Mouse (Mus musculus) ES-CJ7 (cell line): ENCODE measurements around the gene Btbd2.

ENCODE experiments used
- DNase-seq: peaks from one replicate; pipeline ENCODE4 v3.0.0; 2011; ENCODE audit warnings: low read depth, low spot score

Btbd2 gene

DNA sequence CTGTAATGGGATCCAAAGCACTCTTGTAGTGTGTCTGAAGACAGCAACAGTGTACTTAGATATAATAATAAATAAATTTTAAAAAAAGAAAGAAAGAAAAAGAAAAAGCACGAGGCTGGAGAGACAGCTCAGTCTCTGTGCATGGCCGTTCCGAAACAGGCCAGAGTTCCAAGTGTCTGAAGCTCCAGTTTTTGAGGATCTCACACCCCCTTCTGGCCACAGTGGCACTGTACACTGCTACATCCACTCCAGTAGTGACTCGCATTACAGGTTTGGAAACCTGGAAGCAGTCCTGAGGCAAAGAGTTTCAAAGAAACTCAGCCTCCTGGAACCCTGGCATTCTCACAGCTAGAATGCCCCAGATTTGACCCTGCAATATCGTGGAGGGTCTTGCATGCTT lies 31.0 kb upstream of the Btbd2 start:
- DNase-seq = peak; percentile 78

DNA sequence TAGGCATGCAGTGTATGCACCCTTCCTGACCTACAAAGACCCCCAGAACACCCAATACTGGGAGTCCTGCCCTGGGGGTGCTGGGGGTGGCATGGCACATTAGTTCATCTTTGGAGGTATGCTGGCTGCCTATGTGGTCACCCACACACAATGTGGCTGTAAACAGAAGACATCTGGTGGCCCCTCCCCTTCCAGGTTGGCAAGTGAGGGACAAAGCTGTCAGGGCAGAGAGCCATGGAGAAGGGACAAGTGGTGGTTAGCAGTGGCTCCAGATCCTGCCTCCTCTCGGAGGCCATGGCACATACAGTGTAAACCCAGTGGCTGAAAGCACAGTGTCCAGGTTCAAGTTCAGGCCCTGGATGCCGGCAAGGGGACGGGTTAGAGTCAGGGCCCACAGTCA lies 29.7 kb upstream of the Btbd2 start:
- DNase-seq = no peak

DNA sequence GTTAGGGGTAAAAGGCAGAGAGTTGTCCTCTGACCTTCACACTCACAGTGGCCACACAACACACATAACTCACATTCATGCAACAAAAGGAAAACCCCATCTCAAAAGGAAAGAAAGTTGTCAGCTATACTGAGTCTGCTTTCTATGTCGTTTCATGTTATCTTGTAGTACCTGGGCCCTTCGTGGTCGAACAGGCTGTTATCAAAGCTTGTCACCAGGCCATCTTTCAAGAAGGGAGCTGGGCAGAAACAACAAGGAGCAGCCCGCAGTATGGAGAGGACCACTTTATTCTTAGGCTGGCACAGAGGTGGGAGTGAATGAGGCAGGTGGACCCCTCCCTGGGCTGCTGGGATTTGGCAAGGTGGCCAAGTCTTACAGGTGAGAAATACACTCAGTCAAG lies 28.1 kb upstream of the Btbd2 start:
- no peak for DNase-seq

DNA sequence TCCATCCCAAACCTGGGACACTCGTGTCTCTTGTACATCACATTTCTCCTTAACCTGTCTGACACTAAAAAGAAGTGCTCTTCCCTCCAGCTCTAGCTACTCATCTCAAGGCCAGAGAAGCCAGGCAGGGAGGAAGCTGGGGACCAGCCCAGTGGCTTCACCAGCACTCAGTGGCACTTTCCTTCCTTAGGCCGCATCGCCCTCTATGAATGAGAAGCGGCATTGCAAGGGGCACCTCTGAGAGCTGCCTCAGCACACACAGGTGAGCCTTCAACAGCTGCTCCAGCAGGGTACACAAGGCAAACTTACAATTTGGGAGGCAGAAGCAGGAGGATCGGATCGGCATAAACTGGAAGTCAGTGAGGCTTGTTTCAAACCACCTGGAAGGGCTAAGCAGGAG lies 27.3 kb upstream of the Btbd2 start:
- peak; percentile 72 for DNase-seq

DNA sequence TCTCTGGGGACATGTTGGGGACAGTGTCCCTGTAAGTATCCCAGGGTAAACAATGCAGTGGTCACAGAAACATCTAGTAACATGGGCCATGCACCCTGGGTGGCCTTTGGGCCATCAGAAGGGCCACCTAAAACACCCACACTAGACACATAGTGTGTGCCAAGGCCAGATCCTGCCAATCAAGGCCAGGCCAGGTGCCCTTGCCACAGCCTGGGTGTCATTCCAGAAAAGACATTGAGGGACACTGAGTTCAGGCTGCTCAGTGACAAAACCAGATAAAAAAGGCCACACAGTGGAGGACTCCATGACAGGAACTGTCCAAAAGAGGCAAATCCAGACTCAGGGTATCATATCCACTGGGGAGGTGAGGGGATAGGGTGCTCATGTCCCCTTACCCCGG lies 26.8 kb upstream of the Btbd2 start:
- DNase-seq = no peak

DNA sequence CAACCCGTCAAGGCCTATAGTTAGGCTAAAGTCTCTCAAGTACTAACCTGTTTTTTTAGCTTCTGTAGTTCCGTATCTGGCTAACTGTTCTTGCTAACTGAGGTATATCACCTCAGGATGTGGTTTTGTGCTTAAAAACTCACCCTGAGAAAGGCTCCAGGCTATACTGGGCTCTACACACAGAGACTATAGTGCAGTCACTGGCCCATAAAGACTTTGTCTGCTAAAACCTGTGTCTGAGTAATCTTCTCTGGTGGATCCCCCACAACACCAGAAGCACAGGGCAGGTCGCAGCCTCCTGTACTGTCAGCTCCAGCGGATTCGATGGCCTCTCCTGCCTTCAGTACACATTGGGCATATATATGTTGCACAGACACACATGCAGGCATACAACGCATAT lies 25.1 kb upstream of the Btbd2 start:
- DNase-seq = no peak

DNA sequence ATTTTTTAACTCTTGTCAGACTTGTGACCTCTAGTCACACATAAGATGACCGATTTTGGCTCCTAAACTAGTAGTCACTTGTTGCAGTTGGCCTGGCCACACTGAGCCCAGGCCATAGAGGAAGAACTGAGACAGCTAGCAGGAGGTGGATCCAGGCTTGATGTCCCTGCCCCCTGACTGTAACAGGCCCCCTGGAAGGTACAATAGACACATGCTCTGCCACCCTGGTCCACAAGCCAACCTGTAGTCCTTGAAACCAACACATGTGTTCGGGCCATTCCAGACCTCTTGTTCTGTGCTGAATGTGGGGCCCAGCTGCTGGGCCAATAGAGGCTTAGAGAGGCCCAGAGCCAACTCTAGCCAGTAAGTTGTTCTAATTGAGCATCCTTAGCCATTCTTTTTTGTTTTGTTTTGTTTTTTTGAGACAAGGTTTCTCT lies 23.4 kb upstream of the Btbd2 start:
- no peak for DNase-seq

DNA sequence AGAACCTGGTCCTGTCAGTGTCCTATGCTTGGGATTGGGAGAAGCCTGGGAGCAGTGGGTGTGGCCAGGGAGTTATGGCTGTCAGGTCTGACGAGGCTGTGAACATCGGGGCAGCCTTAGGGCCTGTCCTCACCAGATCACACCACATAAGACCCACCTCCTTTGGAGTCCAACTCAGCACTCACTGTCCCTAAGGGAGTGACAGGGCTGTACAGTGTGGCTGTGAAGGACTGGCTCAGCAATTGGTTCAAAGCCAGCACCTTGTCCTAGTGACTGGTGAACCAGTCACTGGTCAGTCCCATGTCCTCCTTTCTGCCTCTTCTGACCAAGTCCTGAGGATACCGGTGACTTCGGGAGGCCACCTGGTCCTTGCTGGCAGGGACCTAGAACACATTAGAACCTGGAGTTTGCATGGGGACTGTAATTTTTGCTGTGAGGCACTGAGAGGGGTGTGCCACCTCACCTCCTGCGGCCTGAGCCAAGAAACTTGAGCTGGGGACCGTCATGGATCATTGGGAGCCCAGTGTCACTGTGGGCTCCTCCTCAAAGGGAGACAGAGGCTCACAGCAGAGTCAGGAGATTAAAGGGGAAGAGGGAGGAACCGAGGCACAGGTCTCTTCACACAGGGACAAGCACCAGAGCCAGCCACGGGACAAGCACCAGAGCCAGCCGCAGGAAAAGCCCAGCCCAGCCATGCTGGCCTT lies 22.8 kb upstream of the Btbd2 start:
- DNase-seq = no peak

DNA sequence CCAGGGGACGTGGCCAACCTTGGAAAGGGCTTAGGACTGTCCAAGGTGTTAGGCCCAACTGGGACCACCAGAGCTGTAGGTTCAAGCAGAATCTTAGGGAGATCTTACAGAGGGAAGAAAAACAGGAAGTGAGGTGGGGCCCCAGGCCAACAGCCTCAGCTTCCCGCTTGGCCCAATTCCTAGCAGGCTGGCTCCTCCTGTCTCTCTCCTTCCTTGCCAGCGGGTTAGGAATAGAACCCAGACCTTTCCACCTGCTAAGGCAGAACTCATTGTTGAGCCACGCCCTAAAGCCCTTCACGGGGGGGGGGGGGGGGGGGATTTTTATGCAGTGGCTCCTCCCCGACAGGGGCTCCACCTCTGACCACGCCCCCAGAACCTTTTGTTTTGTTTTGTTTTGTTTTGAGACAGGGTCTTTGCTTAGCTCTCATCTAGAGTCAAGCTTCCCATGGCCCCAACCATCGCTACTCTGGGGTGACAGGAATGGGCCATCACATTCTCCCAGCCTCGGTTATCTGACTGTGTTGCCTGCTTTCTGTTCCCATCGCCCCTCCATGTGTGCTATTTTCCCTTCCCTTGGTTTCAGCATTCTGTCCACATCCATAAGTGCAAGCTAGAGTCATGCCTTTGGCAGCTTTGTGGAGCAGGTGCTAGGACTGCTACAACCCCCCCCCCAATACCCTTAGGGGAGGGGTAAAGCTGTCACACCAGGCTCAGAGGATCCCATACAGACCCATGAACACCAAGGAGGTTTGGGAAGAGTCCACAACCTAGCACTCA lies 21.9 kb upstream of the Btbd2 start:
- peak; percentile 41 for DNase-seq

DNA sequence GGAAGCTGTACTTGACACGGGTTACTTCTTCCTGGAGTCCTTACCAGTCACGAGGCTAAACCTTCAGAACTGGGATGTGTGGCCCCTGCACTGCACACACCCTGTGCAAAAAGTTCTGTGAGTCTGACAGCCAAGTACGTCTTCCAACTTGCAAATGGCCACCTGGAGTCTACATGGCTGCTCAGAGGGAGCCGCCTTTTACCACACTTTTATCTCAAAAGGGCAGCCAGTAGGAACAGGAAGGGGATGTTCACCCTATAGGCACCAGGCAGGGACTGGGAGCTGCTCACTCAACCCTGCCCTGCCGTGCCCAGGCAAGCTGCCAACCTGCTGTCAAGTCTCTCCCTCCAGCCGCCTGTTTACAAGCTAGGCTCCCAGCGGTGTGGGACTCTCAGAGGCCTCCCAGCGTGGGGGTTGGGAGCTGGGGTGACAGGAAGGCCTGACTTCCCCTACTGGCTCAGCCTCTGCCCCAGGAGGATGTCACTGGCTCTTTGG lies 21.1 kb upstream of the Btbd2 start, which contains the start of gene Mknk2:
Gene Mknk2 (minus strand): TSS at position 171 of the 495 bp plus-strand sequence.
- no peak for DNase-seq

DNA sequence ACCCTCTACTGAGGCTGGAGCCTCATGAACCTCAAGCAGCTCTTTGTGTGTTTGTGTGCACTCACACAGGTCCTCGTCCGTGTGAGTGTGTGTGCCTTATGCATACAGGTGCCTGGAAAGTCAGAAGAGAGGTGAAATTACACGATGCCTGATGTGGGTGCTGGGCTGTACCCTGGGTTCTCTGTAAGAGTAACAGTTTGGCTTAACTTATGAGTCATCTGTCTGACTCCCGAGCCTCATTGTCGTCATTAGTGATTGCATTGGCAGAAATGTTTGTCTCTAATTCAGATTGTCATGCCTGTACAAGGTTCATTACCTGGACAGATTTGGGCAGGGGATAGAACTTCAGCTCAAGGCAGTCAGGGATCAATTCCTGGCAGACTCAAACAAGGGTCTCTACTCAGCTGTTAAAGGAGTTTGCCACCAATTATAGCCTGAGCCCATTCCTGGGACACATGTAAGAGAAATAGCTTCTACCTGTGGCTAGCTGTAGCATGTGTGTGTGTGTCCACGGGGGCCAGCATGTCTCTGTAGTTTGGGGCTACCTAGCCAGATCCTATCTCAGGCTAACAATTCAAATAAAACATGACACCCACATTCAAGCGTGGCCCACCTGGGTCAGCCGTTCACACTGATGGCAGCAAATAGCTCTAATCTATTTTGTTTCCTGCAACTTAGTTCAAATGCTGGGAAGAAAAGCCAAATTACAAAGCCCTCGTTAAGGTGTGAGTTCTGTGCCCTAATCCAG lies 20.4 kb upstream of the Btbd2 start:
- no peak for DNase-seq

DNA sequence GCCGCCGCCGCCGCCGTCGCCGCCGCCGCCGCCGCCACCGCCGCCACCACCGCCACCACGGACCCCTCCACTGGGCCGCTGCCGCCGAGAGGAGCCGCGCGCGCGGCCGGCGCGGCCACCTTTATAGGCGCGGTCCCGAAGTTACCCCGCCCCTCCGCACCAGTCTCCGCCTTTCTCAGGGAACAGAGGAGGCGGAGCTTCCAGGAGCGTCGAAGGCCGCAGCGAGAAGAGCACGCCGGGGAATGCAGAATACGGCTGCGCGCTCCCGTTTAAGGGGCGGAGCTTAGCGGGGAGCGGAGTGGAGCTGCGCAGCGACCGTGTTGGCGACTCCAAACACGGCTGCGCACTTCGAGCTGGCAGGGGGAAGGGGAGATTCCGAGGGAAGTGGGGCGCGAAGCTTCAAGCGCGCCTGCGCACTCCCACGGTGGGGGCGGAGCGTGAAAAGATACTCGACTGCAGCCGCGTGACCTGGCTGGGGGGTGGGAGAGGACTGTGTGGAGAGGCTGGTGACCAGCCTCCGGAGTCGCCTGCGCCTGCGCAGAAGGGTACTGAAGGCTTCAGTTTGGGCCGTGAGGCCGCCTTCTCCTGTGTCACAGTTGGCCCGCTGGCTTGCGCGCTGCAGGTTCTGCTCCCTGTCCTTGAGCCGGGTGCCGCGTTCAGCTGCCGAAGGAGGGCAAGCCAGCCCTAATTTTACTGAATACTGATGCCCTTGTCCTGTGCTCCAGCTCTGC lies 19.5 kb upstream of the Btbd2 start:
- DNase-seq = peak; percentile 100

DNA sequence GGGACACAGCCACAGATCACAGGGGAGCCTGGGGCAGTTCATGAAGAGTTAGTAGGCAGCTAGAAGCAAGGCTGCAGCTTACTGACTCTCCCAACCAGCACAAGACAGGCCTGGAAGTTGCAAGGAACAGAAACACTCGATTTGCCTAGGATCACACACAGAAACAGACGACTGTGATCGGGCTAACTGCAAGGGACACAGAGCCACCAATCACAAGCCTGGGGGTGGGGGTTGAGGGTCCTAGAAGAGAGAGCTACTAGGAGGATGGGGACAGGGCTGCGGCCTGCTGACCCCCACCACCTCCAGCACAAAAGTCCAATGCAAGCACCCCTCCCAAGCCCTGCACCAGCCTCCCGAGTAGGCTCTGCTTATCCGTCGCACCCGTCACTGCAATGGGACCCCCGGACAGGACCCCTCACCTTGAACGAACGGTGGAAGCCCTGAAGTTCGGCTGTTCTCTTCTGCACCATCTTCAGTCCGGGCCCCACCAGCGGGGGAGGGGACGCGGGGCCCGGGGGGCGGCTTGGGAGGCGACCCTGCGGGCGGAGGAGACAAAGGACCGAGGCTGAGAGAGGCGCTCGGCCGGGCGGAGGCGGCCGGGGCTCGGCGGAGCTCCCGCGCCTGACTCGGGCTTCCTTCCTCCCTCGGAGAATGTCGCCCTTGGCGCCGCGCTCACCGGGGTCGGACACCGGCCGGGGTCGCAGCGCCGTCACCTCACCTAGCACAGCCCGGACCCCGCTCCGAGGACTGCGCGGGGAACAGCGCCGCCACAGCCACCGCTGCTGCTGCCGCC lies 18.7 kb upstream of the Btbd2 start:
- DNase-seq = no peak

DNA sequence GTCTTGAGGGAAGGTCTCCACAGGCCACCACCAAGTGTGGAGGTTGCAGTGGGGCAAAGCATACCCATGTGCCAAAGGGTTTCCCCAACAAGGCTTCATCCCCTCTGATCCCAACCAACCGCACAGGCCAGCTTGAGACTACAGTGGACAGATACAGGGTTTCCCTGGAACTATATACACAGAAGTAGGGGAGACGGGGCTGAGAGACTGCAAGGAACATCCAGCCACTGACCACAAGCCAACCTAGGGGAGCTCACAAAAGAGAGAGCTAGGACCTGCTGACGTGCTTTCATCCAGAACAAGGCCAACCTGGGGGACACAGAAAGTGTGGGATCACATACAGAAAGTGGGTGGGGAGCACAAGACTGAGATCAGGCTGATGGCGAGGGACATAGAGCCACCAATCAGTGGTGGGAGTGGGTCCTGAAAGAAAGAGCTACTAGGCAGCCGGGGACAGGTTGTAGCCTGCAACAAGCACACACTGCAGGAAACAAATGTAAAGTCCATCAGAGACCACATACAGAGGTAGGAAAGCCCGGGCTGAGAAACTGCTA lies 18.1 kb upstream of the Btbd2 start:
- DNase-seq = no peak

DNA sequence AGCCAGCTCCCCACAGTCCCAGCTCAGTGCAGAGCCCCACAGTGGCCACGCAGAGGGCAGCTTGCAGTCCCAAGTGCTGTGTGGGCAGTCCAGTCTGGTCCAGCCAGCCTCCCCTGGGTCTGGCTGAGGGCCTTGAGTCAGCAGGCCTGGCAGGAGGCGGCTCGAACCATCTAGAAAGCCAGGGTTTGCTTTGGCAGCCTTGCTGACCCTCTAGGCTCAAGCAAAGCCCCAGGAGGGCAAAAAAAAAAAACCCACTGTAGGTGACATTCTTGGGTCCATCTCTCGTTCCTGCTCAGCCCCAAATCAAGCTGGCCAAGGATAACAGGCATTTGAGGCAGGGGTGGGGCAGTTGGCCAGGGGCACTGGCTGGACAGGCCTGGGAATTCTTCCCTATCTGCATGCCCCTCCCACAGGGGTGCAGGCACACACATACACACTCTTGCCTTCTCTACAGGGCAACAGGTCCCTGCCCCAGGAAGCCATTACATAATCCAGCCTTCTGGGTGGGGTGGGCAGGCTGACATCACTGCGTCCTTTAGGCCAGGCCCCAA lies 17.4 kb upstream of the Btbd2 start:
- no peak for DNase-seq

DNA sequence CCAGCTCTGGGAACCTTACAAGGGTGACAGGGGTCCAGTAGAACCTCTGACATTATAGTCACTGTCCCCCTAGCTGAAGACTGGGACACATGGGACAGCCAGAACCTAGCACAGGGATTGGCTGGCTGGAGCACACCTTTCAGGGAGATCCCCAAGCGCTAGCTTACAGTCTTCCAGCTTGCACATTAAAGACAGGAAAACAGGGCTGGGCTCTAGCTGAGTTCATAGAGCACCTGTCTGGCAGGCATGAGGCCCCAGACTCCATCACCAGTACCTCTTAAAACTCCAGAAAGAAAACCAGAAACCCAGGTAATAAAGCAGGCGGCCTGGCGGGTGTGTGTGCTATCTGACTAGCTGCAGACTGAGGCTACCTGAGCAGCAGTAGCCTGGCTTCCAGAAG lies 16.8 kb upstream of the Btbd2 start:
- DNase-seq = no peak

DNA sequence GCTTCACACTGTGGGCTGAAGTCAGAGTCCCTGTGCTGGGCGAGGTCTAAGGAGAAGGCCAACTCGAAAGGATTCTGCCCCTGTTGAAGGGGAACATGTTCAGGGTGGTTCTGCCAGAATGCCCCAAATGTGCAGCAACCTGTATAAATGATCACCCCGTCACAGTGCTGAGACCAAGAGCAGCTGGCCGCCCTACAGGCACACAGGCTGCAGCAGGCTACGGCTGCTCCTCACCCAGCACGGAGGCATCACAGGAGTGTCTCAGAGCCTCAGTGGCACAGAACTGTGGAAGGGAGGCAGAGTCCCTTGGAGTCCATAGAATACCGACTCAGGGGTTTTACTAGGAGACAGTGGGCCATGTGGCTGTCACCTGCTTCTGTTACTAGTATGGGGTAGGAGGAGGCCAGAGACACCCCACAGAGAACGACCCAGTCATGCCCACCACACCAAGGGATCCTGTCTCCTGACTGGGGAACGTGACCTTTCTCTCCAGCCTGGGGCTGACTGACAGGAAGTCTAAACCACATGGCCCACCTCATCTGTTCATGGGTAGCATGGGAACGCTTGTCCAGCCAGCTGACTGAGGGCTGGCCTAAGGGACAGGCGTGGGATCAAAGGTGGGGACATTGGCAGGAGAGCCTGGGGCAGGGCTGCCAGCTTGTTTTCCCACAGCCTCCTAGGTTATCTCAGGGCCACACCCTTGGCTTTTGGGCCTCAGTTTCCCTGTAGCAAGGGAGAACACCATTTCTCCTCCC lies 15.2 kb upstream of the Btbd2 start:
- DNase-seq = no peak

DNA sequence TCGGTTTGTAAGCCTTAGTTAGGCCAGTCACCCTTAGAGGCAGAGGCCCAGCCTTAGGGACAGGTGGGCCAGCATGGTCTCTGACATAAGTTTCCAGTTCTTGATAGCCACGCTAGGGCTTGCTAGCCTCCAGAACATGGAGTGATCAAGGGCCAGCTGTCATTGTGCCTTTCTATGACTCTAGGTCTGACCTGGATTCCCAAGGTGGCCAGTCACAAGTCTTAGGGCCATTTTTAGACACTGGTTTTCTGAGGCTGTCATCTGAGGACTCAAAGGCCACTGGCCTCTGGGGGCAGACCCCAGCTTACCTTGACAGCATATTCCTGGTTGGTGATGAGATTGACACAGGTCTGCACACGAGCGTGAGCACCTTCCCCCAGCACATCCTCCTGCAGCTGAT lies 14.4 kb upstream of the Btbd2 start:
- no peak for DNase-seq

DNA sequence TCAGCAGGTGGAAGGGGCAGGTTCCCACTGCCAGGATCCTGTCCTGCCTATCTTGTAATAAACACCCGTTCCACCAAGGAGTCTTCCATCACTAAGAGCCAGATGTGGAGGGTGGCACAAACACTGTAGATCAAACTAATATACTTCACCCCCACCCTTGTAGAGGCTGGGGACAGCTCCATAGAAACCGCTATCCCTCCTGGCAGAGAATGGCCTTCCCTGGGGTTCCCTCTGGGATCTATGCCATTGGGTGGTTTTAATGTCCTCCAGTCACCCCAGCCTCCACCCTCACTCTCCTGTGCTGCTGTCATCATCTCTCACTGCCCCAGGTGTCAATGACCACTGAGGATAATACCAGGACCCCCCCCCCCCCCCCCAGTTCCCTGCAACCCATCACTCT lies 13.7 kb upstream of the Btbd2 start:
- DNase-seq = no peak
